Mouse (Mus musculus) brown adipose tissue, adult 24 weeks (tissue): ENCODE measurements around the gene Fancg. TPM values are rescaled to one million over a fixed set of nuclear protein-coding genes. Genes with fewer than 3 reads are reported as not detected.

ENCODE experiments used
- H3K27ac ChIP-seq: fragments of 200-500 bp; replicated peaks from 2 replicates; pipeline ENCODE4 v1.5.1; 2012; ENCODE audit warnings: low read depth, mild to moderate bottlenecking, low read length
- H3K4me1 ChIP-seq: fragments of 200-500 bp; 2 replicates; pipeline ENCODE4 v1.6.1; 2012; ENCODE audit warnings: low read length, mixed read lengths; ENCODE audit not compliant: control insufficient read depth, insufficient read depth, insufficient read length
- H3K4me3 ChIP-seq: fragments of 200-500 bp; 2 replicates; pipeline ENCODE4 v1.5.1; 2012; ENCODE audit warnings: low read depth, mild to moderate bottlenecking, low read length, moderate library complexity; ENCODE audit not compliant: insufficient read depth
- polyA plus RNA-seq: library from polyadenylated mRNA; stranded (reverse); fragments of >200 nt; gene quantifications from 2 replicates; pipeline ENCODE4 v1.2.4, GENCODE M21; 2012; ENCODE audit not compliant: missing spikeins, insufficient read depth, insufficient read length

The Fancg gene
- polyA plus RNA-seq, 1 experiment: 6.4 TPM

GRCm38 (mm10) chr4:43025084-43025960 lies 15.0 kb upstream of the Fancg start, which contains the start of gene Pigo:
Gene Pigo (minus strand): TSS chr4:43025819.
- H3K27ac ChIP-seq: peak within 1 kb of the TSS; percentile 92
- peak within 1 kb of the TSS; percentile 89 for H3K4me3 ChIP-seq
- H3K4me1 ChIP-seq: peaks cover 6% of the 10 kb centered on the region; the same call in 1 of the 2 replicates

GRCm38 (mm10) chr4:43024673-43025072 lies 14.4 kb upstream of the Fancg start:
- Histone ChIP-seq H3K4me1 (peaks cover 4% of the 10 kb centered on the region; the same call in 1 of the 2 replicates), H3K27ac (no peak overlapping the region), H3K4me3 (peak overlapping the region; percentile 89)

- Histone ChIP-seq H3K27ac (no peak overlapping the region), H3K4me1 (peaks cover 4% of the 10 kb centered on the region; the same call in 1 of the 2 replicates), H3K4me3 (no peak overlapping the region)
Measured at GRCm38 (mm10) chr4:43021341-43021740, 11.0 kb upstream of the Fancg start.

- Histone ChIP-seq H3K4me3 (no peak overlapping the region), H3K4me1 (peaks cover 4% of the 10 kb centered on the region; the same call in 1 of the 2 replicates), H3K27ac (no peak overlapping the region)
Measured at GRCm38 (mm10) chr4:43020876-43021275, 10.6 kb upstream of the Fancg start.

DNA sequence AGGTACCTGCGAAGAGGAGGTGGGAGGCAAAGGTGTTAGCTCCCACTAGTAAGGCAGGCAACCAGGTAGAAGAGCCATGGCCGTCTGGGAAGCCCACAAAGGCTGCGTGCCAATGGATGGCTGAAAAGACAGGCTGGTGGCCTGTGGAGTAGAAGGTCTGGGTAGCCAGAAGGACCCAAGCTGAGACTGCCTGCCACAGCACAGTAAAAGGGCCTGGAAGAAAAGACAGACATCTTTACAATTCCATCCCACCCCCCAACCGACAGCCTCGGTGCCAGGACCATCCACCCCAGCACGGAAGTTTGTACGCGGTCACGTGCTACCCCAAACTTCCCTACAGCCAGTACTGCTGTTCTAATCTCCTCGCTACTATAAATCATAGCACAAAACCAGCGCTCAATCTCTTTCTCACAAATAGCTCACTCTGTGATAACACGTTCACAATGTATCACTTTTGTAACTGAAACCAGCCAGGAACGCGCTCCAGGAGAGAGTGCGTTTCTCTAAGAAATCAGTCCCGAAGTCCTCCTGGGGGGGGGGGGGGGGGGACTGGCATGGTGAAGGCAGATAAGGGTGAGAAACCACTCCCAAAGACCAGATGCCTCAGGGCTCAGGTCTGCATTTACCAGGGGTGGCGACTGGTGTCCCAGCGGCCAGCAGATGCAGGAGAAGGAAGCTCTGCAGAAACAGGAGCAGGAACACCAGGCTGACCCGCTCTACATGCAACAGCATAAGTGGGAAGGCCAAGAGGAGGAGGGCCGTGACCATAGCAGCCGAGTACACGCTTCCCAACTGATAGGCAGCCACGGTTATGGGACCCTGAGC lies 9.5 kb upstream of the Fancg start:
- Histone ChIP-seq H3K4me1 (peaks cover 2% of the 10 kb centered on the region; the same call in 1 of the 2 replicates), H3K4me3 (no peak overlapping the region), H3K27ac (no peak overlapping the region)

GRCm38 (mm10) chr4:43019176-43019575 lies 8.9 kb upstream of the Fancg start:
- H3K4me1 ChIP-seq: no peaks in the 10 kb centered on the region
- H3K27ac ChIP-seq: no peak overlapping the region
- no peak overlapping the region for H3K4me3 ChIP-seq

DNA sequence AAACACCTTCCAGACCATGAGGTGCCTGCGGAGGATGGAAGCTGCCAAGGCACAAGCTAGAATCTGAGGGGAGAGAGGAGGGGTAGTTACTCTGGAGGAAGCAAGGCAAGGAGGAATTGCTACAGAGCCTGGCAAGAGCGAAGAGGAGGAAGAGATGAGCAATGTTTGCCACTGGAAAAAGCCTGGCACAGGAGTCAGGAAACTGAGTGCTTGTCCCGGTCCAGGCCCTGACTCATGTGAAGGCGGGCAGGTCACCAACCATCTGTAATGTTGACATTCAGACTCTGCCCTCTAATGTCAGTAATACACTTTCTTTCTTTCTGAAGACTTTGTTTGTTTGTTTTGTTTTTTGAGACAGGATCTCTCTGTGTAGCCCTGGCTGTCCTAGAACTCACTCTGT lies 7.8 kb upstream of the Fancg start:
- Histone ChIP-seq H3K4me1 (no peaks in the 10 kb centered on the region), H3K4me3 (no peak overlapping the region), H3K27ac (no peak overlapping the region)

GRCm38 (mm10) chr4:43012091-43012490 lies 1.8 kb upstream of the Fancg start:
- Histone ChIP-seq H3K27ac (no peak overlapping the region), H3K4me3 (no peak overlapping the region)

DNA sequence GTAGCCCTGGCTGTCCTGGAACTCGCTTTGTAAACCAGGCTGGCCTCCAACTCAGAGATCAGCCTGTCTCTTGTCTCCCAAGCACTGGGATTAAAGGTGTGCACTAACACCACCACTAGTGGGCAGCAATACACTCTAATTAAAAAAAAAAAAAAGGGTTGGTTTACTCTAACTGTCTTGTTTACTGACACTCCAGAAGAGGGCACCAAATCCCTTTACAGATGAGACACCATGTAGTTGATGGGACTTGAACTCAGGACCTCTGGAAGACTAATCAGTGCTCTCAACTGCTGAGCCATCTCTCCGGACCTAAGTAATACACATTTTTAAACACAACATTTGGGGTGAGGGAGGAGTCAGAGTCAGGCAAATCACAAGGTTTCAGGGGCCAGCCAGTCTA lies 4.5 kb downstream of the Fancg start:
- no peak overlapping the region for H3K4me3 ChIP-seq
- H3K4me1 ChIP-seq: no peaks in the 10 kb centered on the region
- no peak overlapping the region for H3K27ac ChIP-seq

More at GRCm38 (mm10) chr4:43012091-43012490, 1.8 kb upstream of the Fancg start:
- H3K4me1 ChIP-seq: no peaks in the 10 kb centered on the region

DNA sequence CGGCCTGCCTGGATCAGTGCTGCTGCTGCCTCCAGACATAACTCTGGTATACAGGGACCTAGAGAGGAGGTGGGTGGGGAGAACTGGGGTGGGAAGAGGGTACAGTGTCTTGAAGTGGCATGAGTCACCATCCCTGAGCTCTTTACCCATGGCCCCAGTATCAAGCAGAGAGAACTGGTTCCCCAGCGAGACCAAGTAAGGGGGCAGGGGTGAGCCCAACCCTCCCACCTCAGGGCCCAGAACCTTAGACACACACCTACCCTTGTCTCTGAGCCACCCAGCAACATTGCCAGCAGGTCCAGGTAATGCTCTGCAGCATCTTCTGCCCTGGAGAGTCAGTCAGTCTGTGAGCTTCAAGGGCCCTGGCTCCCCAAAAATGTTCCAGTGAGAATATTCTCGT lies 5.4 kb downstream of the Fancg start:
- H3K27ac ChIP-seq: no peak overlapping the region

DNA sequence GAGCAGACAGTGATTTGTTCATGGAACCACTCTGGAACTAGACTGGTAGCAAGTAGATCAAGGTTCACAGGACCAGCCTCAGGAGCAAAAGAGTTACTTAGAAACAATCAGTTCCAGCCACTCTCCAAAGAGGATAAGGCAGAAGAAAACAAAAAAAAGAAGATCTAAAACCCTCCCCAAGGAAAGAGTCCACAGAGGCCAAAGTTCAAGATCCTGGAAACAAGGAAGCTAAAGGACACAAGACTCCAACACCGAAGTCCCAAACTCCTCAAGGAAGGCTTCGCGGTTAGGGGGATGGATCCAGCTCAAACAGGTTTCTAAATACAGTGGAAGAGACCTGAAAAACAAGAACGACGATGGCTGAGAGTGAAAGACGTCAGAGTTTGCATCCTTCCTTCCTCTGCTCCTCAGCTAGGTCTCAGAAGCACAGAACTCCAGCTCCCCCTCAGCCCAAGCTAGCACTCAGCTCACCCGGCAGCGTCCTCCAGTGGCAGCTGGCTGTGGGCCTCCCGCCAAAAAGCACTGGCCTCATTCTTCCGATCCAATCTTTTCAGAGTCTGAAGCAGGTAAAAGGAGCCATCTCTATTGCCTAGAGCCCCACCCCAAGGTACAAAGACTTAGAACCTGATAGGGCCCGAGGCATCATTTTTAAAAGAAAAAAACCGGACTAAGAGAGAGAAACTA lies 7.4 kb downstream of the Fancg start:
- H3K4me3 ChIP-seq: no peak overlapping the region
- H3K4me1 ChIP-seq: peaks cover 7% of the 10 kb centered on the region
- no peak overlapping the region for H3K27ac ChIP-seq

More for the DNA sequence above, 5.4 kb downstream of the Fancg start:
- Histone ChIP-seq H3K4me3 (no peak overlapping the region), H3K4me1 (no peaks in the 10 kb centered on the region)

DNA sequence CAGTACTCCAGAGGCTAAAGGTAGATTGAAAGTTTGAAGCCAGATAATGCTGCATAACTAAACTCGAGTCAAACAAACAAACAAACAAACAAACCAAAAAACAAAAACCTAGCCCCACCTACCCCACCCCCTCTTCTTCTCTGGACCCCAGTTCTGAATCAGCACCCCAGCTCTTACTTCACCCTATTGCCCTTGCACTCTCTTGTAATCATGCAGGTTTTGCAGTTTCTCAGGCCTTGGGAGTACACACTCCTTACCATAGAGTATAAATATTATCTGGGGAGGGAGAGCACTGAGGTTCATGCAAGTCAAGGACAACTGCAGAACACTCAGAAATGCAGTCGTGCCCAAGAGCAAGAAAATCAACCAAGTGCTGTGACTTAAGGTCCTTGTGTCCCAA lies 9.0 kb downstream of the Fancg start:
- Histone ChIP-seq H3K4me1 (peaks cover 10% of the 10 kb centered on the region), H3K27ac (no peak overlapping the region), H3K4me3 (no peak overlapping the region)

GRCm38 (mm10) chr4:43000141-43000986 lies 9.9 kb downstream of the Fancg start, which contains the start of gene Vcp:
Gene Vcp (minus strand): TSS chr4:43000507.
- Histone ChIP-seq H3K4me1 (peaks cover 10% of the 10 kb centered on the region), H3K27ac (peak within 1 kb of the TSS; percentile 90), H3K4me3 (peak within 1 kb of the TSS; percentile 93)
